Mouse (Mus musculus) neural tube, embryonic 15.5 days (tissue): ENCODE measurements around the gene Sec23a. TPM values are rescaled to one million over a fixed set of nuclear protein-coding genes. Genes with fewer than 3 reads are reported as not detected.

Experiments
- ATAC-seq: fragments of 200-750 bp; cut with Nextera tagmentation; 2 replicates; pipeline ENCODE4 v1.8.0; 2017; ENCODE audit warnings: mild to moderate bottlenecking, moderate TSS enrichment, moderate library complexity; ENCODE audit not compliant: low FRiP score
- H3K27ac ChIP-seq: fragments of 300-500 bp; sonication (generic); replicated peaks from 2 replicates; pipeline ENCODE4 v1.5.1; 2015; ENCODE audit warnings: mild to moderate bottlenecking, inconsistent platforms
- H3K27me3 ChIP-seq: fragments of 300-500 bp; sonication (generic); replicated peaks from 2 replicates; pipeline ENCODE4 v1.6.1; 2015; ENCODE audit warnings: inconsistent platforms
- H3K36me3 ChIP-seq: fragments of 300-500 bp; sonication (generic); 2 replicates; pipeline ENCODE4 v1.6.1; 2015; ENCODE audit warnings: inconsistent platforms
- H3K4me1 ChIP-seq: fragments of 300-500 bp; sonication (generic); 2 replicates; pipeline ENCODE4 v1.6.1; 2015; ENCODE audit warnings: inconsistent platforms
- H3K4me2 ChIP-seq: fragments of 300-500 bp; sonication (generic); 2 replicates; pipeline ENCODE4 v1.6.1; 2015; ENCODE audit warnings: inconsistent platforms, mild to moderate bottlenecking, moderate library complexity
- H3K4me3 ChIP-seq: fragments of 300-500 bp; sonication (generic); replicated peaks from 2 replicates; pipeline ENCODE4 v1.5.1; 2015; ENCODE audit warnings: mild to moderate bottlenecking, inconsistent platforms
- H3K9ac ChIP-seq: fragments of 300-500 bp; sonication (generic); replicated peaks from 2 replicates; pipeline ENCODE4 v1.6.1; 2015; ENCODE audit warnings: mild to moderate bottlenecking, inconsistent platforms
- H3K9me3 ChIP-seq: fragments of 300-500 bp; sonication (generic); replicated peaks from 2 replicates; pipeline ENCODE4 v1.6.1; 2016; ENCODE audit warnings: inconsistent platforms
- WGBS: fragments of 180-500 bp; shearing (Covaris S2); methylation state at CpG from one replicate; pipeline ENCODE4 v1.1.7; 2015; ENCODE audit warnings: mixed read lengths; 5-methylcytosine and 5-hydroxymethylcytosine counted together
- polyA plus RNA-seq: library from polyadenylated mRNA; unstranded; fragments of >200 nt; fragmentation: Nextera tagmentation; extraction: Ambion mirVana; gene quantifications from 2 replicates; pipeline ENCODE4 v1.2.1, GENCODE M21; 2015

Sec23a gene
- polyA plus RNA-seq, 1 experiment from 2014 or later, result 96.0 TPM

- Histone ChIP-seq H3K4me1 (0 out of 2 replicates have a peak, but pooled peaks cover 4% of the 10 kb centered on the region), H3K36me3 (peaks cover 29% of the 10 kb centered on the region), H3K9ac (no peak overlapping the region), H3K9me3 (no peaks in the 10 kb centered on the region), H3K4me2 (peak overlapping the region; percentile 37), H3K27me3 (no peaks in the 10 kb centered on the region), H3K27ac (peak overlapping the region; percentile 56; the same call in 1 of the 2 replicates), H3K4me3 (0 out of 2 replicates have a peak overlapping the region, but pooled peaks have one; percentile 12)
- peak; percentile 86 for ATAC-seq
- WGBS, result 7% methylated on average over 23 of the region's 23 CpGs
Measured at GRCm38 (mm10) chr12:59039971-59040844, 28.4 kb upstream of the Sec23a start.

GRCm38 (mm10) chr12:59039162-59039970 lies 27.5 kb upstream of the Sec23a start:
- H3K27ac ChIP-seq, result peak overlapping the region; percentile 56; the same call in 1 of the 2 replicates
- no peaks in the 10 kb centered on the region for H3K27me3 ChIP-seq
- no peaks in the 10 kb centered on the region for H3K9me3 ChIP-seq
- 74% methylated on average over 10 of the region's 10 CpGs for WGBS
- H3K4me1 ChIP-seq, result 0 out of 2 replicates have a peak, but pooled peaks cover 4% of the 10 kb centered on the region
- no peak overlapping the region for H3K4me3 ChIP-seq
- peaks cover 24% of the 10 kb centered on the region for H3K36me3 ChIP-seq
- H3K9ac ChIP-seq, result no peak overlapping the region
- ATAC-seq, result no peak
- H3K4me2 ChIP-seq, result peak overlapping the region; percentile 37

GRCm38 (mm10) chr12:59032101-59032500 lies 20.3 kb upstream of the Sec23a start:
- no peak overlapping the region for H3K4me3 ChIP-seq
- WGBS, result 62% methylated on average over 5 of the region's 5 CpGs
- H3K9ac ChIP-seq, result no peak overlapping the region
- H3K9me3 ChIP-seq, result no peaks in the 10 kb centered on the region
- no peaks in the 10 kb centered on the region for H3K4me1 ChIP-seq
- H3K27ac ChIP-seq, result no peak overlapping the region
- peaks cover 13% of the 10 kb centered on the region; the same call in 1 of the 2 replicates for H3K36me3 ChIP-seq
- ATAC-seq, result no peak
- no peak overlapping the region for H3K4me2 ChIP-seq
- no peaks in the 10 kb centered on the region for H3K27me3 ChIP-seq

GRCm38 (mm10) chr12:59021306-59021705 lies 9.5 kb upstream of the Sec23a start:
- 90% methylated on average over 4 of the region's 4 CpGs for WGBS
- Histone ChIP-seq H3K9ac (no peak overlapping the region), H3K27me3 (no peaks in the 10 kb centered on the region), H3K9me3 (no peaks in the 10 kb centered on the region), H3K27ac (no peak overlapping the region), H3K36me3 (peaks cover 39% of the 10 kb centered on the region), H3K4me3 (no peak overlapping the region), H3K4me2 (no peak overlapping the region), H3K4me1 (no peaks in the 10 kb centered on the region)
- ATAC-seq, result no peak

- Histone ChIP-seq H3K36me3 (peaks cover 29% of the 10 kb centered on the region), H3K9me3 (no peaks in the 10 kb centered on the region), H3K4me3 (no peak overlapping the region), H3K27me3 (no peaks in the 10 kb centered on the region), H3K9ac (no peak overlapping the region), H3K4me1 (no peaks in the 10 kb centered on the region), H3K27ac (no peak overlapping the region), H3K4me2 (no peak overlapping the region)
- ATAC-seq, result no peak
- 87% methylated on average over 2 of the region's 2 CpGs for WGBS
Measured at GRCm38 (mm10) chr12:59019891-59020290, 8.1 kb upstream of the Sec23a start.

GRCm38 (mm10) chr12:59017970-59018369 lies 6.2 kb upstream of the Sec23a start:
- Histone ChIP-seq H3K9ac (no peak overlapping the region), H3K27me3 (no peaks in the 10 kb centered on the region), H3K4me1 (peaks cover 5% of the 10 kb centered on the region; the same call in 1 of the 2 replicates), H3K27ac (no peak overlapping the region), H3K4me2 (no peak overlapping the region), H3K4me3 (no peak overlapping the region), H3K36me3 (peaks cover 29% of the 10 kb centered on the region), H3K9me3 (no peaks in the 10 kb centered on the region)
- ATAC-seq, result no peak
- 93% methylated on average over 8 of the region's 8 CpGs for WGBS

GRCm38 (mm10) chr12:59013234-59013633 lies 1.4 kb upstream of the Sec23a start, which contains the start of gene Gemin2:
Gemin2 (plus strand) TSS chr12:59013393.
- peak within 1 kb of the TSS; percentile 78 for H3K27ac ChIP-seq
- H3K4me3 ChIP-seq, result peak within 1 kb of the TSS; percentile 83
- H3K4me2 ChIP-seq, result peak within 1 kb of the TSS; percentile 78
- 0% methylated on average over 28 of the region's 28 CpGs for WGBS
- H3K9ac ChIP-seq, result peak within 1 kb of the TSS; percentile 60
- ATAC-seq, result peak; percentile 79
- H3K27me3 ChIP-seq, result no peaks in the 10 kb centered on the region
- H3K36me3 ChIP-seq, result peaks cover 7% of the 10 kb centered on the region; the same call in 1 of the 2 replicates
- peaks cover 33% of the 10 kb centered on the region for H3K4me1 ChIP-seq
- no peaks in the 10 kb centered on the region for H3K9me3 ChIP-seq

GRCm38 (mm10) chr12:59012710-59013091 lies 884 bp upstream of the Sec23a start:
- WGBS, result 3% methylated on average over 7 of the region's 7 CpGs
- Histone ChIP-seq H3K27me3 (no peaks in the 10 kb centered on the region), H3K36me3 (peaks cover 3% of the 10 kb centered on the region; the same call in 1 of the 2 replicates), H3K4me3 (peak overlapping the region; percentile 83), H3K4me1 (peaks cover 35% of the 10 kb centered on the region), H3K9ac (peak overlapping the region; percentile 60; the same call in 1 of the 2 replicates), H3K9me3 (no peaks in the 10 kb centered on the region), H3K4me2 (peak overlapping the region; percentile 78), H3K27ac (peak overlapping the region; percentile 78)
- no peak for ATAC-seq

- Histone ChIP-seq H3K4me1 (peaks cover 36% of the 10 kb centered on the region), H3K27me3 (no peaks in the 10 kb centered on the region), H3K27ac (peak overlapping the region; percentile 91), H3K9ac (peak overlapping the region; percentile 89), H3K4me3 (peak overlapping the region; percentile 83), H3K36me3 (peaks cover 10% of the 10 kb centered on the region), H3K9me3 (no peaks in the 10 kb centered on the region), H3K4me2 (peak overlapping the region; percentile 78)
- ATAC-seq, result no peak
- 2% methylated on average over 25 of the region's 25 CpGs for WGBS
Measured at GRCm38 (mm10) chr12:59011275-59011843, 458 bp downstream of the Sec23a start.

GRCm38 (mm10) chr12:59010482-59010881 lies 1.3 kb downstream of the Sec23a start:
- ATAC-seq, result no peak
- peaks cover 18% of the 10 kb centered on the region for H3K36me3 ChIP-seq
- peak overlapping the region; percentile 83 for H3K4me3 ChIP-seq
- H3K27ac ChIP-seq, result no peak overlapping the region
- no peaks in the 10 kb centered on the region for H3K9me3 ChIP-seq
- 75% methylated on average over 2 of the region's 2 CpGs for WGBS
- H3K27me3 ChIP-seq, result no peaks in the 10 kb centered on the region
- peaks cover 36% of the 10 kb centered on the region for H3K4me1 ChIP-seq
- peak overlapping the region; percentile 78 for H3K4me2 ChIP-seq
- H3K9ac ChIP-seq, result no peak overlapping the region

GRCm38 (mm10) chr12:58985766-58986165 lies 26.1 kb downstream of the Sec23a start:
- H3K36me3 ChIP-seq, result peaks cover 69% of the 10 kb centered on the region
- H3K4me2 ChIP-seq, result no peak overlapping the region
- H3K9ac ChIP-seq, result no peak overlapping the region
- no peak for ATAC-seq
- H3K4me1 ChIP-seq, result no peaks in the 10 kb centered on the region
- H3K4me3 ChIP-seq, result no peak overlapping the region
- H3K27me3 ChIP-seq, result no peaks in the 10 kb centered on the region
- no peak overlapping the region for H3K27ac ChIP-seq
- 96% methylated on average over 3 of the region's 3 CpGs for WGBS
- no peaks in the 10 kb centered on the region for H3K9me3 ChIP-seq
